Mouse (Mus musculus): ENCODE data around the gene Slc26a3. TPM values are rescaled to one million over a fixed set of nuclear protein-coding genes. Genes with fewer than 3 reads are reported as not detected.

The Slc26a3 gene
- polyA plus RNA-seq, 1 experiment: 1.1 TPM

GRCm38 (mm10) chr12:31511218-31511617 lies 120.5 kb downstream of the Slc26a3 start:
- Histone ChIP-seq H3K27me3 (ENCODE audit: control insufficient read depth, insufficient read depth, low read length, poor library complexity, severe bottlenecking) (no peaks in the 10 kb centered on the region), H3K4me3 (ENCODE audit: low read depth, low read length) (no peak overlapping the region), H3K9me3 (replicated peaks; ENCODE audit: control insufficient read depth, insufficient read depth, low read length, poor library complexity, severe bottlenecking) (no peaks in the 10 kb centered on the region), H3K36me3 (ENCODE audit: control insufficient read depth, insufficient read depth, low read length, poor library complexity, severe bottlenecking) (no peaks in the 10 kb centered on the region), H3K9ac (ENCODE audit: low read depth, poor library complexity, severe bottlenecking) (no peak overlapping the region), H3K27ac (ENCODE audit: insufficient read depth, low read length) (no peak overlapping the region), H3K4me1 (ENCODE audit: control insufficient read depth, insufficient read depth, low read length) (no peaks in the 10 kb centered on the region)
- TF ChIP-seq POLR2A (IDR thresholded peaks at IDR 0.05; ENCODE audit: insufficient read depth, low read length) (no peak), EP300 (IDR thresholded peaks at IDR 0.05; ENCODE audit: insufficient read depth, low read depth, low read length) (no peak), CTCF (IDR thresholded peaks at IDR 0.05; ENCODE audit: low read depth, low read length) (no peak)

DNA sequence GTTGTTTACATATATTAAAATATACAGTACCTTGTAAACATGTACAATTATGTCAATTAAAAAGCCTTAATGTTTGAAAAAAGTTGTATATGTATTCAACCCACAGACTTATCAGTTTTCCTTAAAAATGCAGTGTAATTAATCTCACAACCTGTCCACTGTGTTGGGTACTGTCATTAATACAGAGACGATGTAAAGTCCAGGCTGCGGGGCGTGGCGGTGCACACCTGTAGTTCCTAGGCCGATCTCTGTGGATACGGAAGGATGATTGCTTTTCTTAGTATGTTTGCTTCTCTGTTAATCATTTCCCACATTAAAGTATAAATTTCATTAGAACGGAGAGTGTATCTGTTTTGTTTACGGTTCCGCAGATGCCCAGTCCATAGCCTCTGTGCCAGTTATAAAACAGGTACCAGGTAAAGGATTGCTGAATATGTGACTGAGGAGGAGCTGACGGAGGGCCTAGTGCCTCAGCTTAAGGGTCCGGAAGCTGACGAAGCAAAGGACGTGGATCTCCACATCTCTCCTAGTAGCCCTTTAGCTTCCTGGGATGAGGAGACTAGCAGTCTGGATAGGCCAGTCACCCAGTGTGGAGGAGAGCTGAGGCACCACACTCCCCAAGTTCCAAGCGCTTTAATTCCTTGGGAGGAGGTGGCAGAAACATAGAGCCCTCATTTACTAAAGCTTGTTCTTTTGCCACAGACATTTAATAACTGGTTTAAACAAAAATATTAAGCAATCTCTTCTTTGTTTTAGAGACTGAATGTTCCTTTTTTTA lies 122.2 kb downstream of the Slc26a3 start:
- Histone ChIP-seq H3K27ac (ENCODE audit: insufficient read depth, low read length) (no peak overlapping the region), H3K9ac (ENCODE audit: low read depth, poor library complexity, severe bottlenecking) (no peak overlapping the region), H3K27me3 (ENCODE audit: control insufficient read depth, insufficient read depth, low read length, poor library complexity, severe bottlenecking) (no peaks in the 10 kb centered on the region), H3K9me3 (replicated peaks; ENCODE audit: control insufficient read depth, insufficient read depth, low read length, poor library complexity, severe bottlenecking) (no peaks in the 10 kb centered on the region), H3K4me3 (ENCODE audit: low read depth, low read length) (no peak overlapping the region), H3K36me3 (ENCODE audit: control insufficient read depth, insufficient read depth, low read length, poor library complexity, severe bottlenecking) (no peaks in the 10 kb centered on the region), H3K4me1 (ENCODE audit: control insufficient read depth, insufficient read depth, low read length) (no peaks in the 10 kb centered on the region)
- TF ChIP-seq CTCF (IDR thresholded peaks at IDR 0.05; ENCODE audit: low read depth, low read length) (no peak), EP300 (IDR thresholded peaks at IDR 0.05; ENCODE audit: insufficient read depth, low read depth, low read length) (no peak), POLR2A (IDR thresholded peaks at IDR 0.05; ENCODE audit: insufficient read depth, low read length) (no peak)

- TF ChIP-seq EP300 (IDR thresholded peaks at IDR 0.05; ENCODE audit: insufficient read depth, low read depth, low read length): no peak
- no peak for TF ChIP-seq POLR2A (IDR thresholded peaks at IDR 0.05; ENCODE audit: insufficient read depth, low read length)
- TF ChIP-seq CTCF (IDR thresholded peaks at IDR 0.05; ENCODE audit: low read depth, low read length): no peak
- Histone ChIP-seq H3K27ac (ENCODE audit: insufficient read depth, low read length) (no peak overlapping the region), H3K4me3 (ENCODE audit: low read depth, low read length) (no peak overlapping the region), H3K27me3 (ENCODE audit: control insufficient read depth, insufficient read depth, low read length, poor library complexity, severe bottlenecking) (no peaks in the 10 kb centered on the region), H3K9me3 (replicated peaks; ENCODE audit: control insufficient read depth, insufficient read depth, low read length, poor library complexity, severe bottlenecking) (no peaks in the 10 kb centered on the region), H3K9ac (ENCODE audit: low read depth, poor library complexity, severe bottlenecking) (no peak overlapping the region), H3K36me3 (ENCODE audit: control insufficient read depth, insufficient read depth, low read length, poor library complexity, severe bottlenecking) (no peaks in the 10 kb centered on the region), H3K4me1 (ENCODE audit: control insufficient read depth, insufficient read depth, low read length) (no peaks in the 10 kb centered on the region)
Measured at GRCm38 (mm10) chr12:31513724-31514503, 123.2 kb downstream of the Slc26a3 start.

- Histone ChIP-seq H3K4me3 (ENCODE audit: low read depth, low read length) (no peak overlapping the region), H3K36me3 (ENCODE audit: control insufficient read depth, insufficient read depth, low read length, poor library complexity, severe bottlenecking) (no peaks in the 10 kb centered on the region), H3K4me1 (ENCODE audit: control insufficient read depth, insufficient read depth, low read length) (no peaks in the 10 kb centered on the region), H3K9ac (ENCODE audit: low read depth, poor library complexity, severe bottlenecking) (no peak overlapping the region), H3K9me3 (replicated peaks; ENCODE audit: control insufficient read depth, insufficient read depth, low read length, poor library complexity, severe bottlenecking) (0 out of 2 replicates have a peak, but pooled peaks cover 3% of the 10 kb centered on the region), H3K27ac (ENCODE audit: insufficient read depth, low read length) (no peak overlapping the region), H3K27me3 (ENCODE audit: control insufficient read depth, insufficient read depth, low read length, poor library complexity, severe bottlenecking) (no peaks in the 10 kb centered on the region)
- no peak for TF ChIP-seq CTCF (IDR thresholded peaks at IDR 0.05; ENCODE audit: low read depth, low read length)
Measured at GRCm38 (mm10) chr12:31520119-31520518, 129.4 kb downstream of the Slc26a3 start.

- Histone ChIP-seq H3K4me1 (ENCODE audit: control insufficient read depth, insufficient read depth, low read length) (no peaks in the 10 kb centered on the region), H3K9me3 (replicated peaks; ENCODE audit: control insufficient read depth, insufficient read depth, low read length, poor library complexity, severe bottlenecking) (0 out of 2 replicates have a peak, but pooled peaks cover 3% of the 10 kb centered on the region), H3K4me3 (ENCODE audit: low read depth, low read length) (no peak overlapping the region), H3K27ac (ENCODE audit: insufficient read depth, low read length) (no peak overlapping the region), H3K9ac (ENCODE audit: low read depth, poor library complexity, severe bottlenecking) (no peak overlapping the region), H3K27me3 (ENCODE audit: control insufficient read depth, insufficient read depth, low read length, poor library complexity, severe bottlenecking) (no peaks in the 10 kb centered on the region), H3K36me3 (ENCODE audit: control insufficient read depth, insufficient read depth, low read length, poor library complexity, severe bottlenecking) (no peaks in the 10 kb centered on the region)
- TF ChIP-seq POLR2A (IDR thresholded peaks at IDR 0.05; ENCODE audit: insufficient read depth, low read length) (no peak), EP300 (IDR thresholded peaks at IDR 0.05; ENCODE audit: insufficient read depth, low read depth, low read length) (no peak), CTCF (IDR thresholded peaks at IDR 0.05; ENCODE audit: low read depth, low read length) (no peak)
Measured at GRCm38 (mm10) chr12:31521371-31521770, 130.7 kb downstream of the Slc26a3 start.

Other genes starting within 250 kb of the Slc26a3 start
- not detected in 2 replicates for gene Gm6993, start 150.1 kb upstream of the Slc26a3 start, polyA plus RNA-seq (2011; ENCODE audit: insufficient read depth, insufficient read length, low read depth, missing spikeins)
- 142 and 163 TPM in 2 replicates for gene Lamb1, start 125.6 kb upstream of the Slc26a3 start, polyA plus RNA-seq (2011; ENCODE audit: insufficient read depth, insufficient read length, low read depth, missing spikeins)
- gene Dld, start 39.4 kb upstream of the Slc26a3 start, polyA plus RNA-seq (2011; ENCODE audit: insufficient read depth, insufficient read length, low read depth, missing spikeins): 136 and 156 TPM in 2 replicates
- gene Cbll1, start 108.7 kb downstream of the Slc26a3 start, polyA plus RNA-seq (2011; ENCODE audit: insufficient read depth, insufficient read length, low read depth, missing spikeins): 45.3 and 47.6 TPM in 2 replicates
- gene Slc26a4, start 169.1 kb downstream of the Slc26a3 start, polyA plus RNA-seq (2011; ENCODE audit: insufficient read depth, insufficient read length, low read depth, missing spikeins): not detected in 2 replicates
- gene Bcap29, start 243.8 kb downstream of the Slc26a3 start, polyA plus RNA-seq (2011; ENCODE audit: insufficient read depth, insufficient read length, low read depth, missing spikeins): 33.1 and 33.2 TPM in 2 replicates

Data from ES-Bruce4 (cell line).